Mouse (Mus musculus) urinary bladder, adult 2 months (tissue): ENCODE results near the gene Pigs. TPM values are rescaled to one million over a fixed set of nuclear protein-coding genes. Genes with fewer than 3 reads are reported as not detected.

ENCODE experiments used
- DNase-seq: peaks from one replicate; pipeline ENCODE4 v3.0.0; 2022; ENCODE audit warnings: low spot score
- polyA plus RNA-seq: library from polyadenylated mRNA; depleted of rRNA; stranded (reverse); fragments of >200 nt; gene quantifications from 2 replicates; pipeline ENCODE4 v1.2.3, GENCODE M21; 2012; rRNA removed

The Pigs gene
- polyA plus RNA-seq, 1 experiment, result 44.9 TPM

DNA sequence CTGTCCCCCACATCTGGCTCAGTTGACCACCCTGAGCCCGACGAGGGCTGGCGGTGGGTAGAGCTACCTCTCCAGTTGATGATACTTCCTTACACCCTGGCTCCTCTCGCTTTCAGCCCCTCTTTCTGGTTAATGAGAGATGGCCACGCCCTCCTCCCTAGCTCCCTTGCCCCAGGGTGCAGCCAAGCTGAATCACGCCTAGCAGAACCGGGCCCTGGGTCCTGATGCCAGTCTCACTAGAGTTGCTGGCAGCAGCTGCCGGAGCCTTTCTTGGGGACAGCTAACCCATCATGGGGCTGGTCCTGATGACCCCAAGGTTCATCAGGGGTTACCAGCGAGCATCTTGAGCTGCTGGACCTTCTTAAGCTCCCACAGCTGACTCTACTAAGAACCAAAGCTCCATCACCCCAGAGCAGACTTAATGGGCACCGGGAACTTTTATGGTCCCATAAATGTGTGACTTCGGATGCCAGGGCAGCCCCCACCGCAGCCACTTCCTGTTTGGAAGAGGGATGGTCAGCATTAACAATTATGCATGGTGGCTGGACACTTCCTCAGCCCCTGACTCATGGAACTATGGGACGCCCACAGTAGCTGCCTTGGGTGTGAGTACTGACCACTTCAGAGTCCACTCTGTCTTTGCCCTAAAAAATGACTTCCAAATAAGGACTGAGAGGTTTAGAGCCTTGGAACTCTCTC lies 35.2 kb downstream of the Pigs start:
- no peak for DNase-seq

DNA sequence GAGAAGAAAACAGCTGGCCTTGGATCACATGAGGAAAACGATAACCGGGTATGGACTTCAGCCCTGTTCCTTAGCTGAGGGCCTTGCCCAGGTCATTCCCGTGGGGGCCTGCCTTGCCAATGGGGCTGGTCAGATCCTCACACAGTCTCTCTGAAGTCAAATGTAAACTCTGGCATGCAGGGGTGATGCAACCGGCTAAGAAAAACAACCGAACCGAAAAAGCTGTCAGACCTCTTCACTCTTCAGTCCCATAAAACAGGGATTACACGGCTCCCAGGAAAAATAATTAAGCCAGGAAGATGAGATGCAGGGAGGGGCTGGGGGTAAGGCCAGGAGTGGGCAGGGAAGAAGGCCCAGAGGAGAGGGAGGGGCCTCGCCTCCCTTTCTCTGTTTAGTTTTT lies 35.9 kb downstream of the Pigs start:
- DNase-seq, result no peak

DNA sequence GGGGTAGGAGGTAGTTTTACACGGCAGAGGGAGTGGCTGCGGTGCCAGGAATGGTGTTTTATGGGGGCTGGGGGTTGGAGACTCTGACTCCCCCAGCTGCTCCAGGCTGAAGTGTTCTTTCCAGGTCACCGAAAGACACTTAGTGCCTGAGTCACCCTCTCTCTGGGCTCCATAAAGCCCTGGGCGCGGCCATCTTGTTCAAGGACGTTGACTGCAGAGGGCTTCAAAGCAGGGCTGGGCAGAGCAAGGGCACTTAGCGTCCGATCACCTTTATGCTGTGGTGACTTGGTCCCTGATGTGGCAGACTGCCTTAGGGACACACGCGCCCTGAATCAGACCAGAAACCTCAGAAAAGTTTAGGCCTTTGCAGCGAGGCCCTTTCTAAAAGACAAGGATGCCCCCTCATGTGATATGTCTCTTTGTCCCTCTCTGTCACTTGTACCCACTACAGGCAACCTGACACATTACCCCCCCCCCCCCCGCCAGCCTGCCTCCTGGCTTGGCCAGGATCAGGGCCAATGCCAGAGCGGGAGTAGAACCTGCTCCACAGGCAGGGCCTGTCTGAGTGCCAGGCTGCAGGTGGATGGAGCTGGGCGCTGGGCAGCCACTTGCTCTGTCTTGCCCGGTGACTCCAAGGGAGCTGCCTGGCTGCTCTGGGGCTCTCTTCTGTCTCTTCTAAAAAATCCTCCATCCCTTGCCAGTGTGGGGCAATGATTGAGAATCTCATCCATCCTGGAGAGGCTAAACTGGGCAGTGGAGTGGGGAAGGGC lies 39.4 kb downstream of the Pigs start:
- no peak for DNase-seq

DNA sequence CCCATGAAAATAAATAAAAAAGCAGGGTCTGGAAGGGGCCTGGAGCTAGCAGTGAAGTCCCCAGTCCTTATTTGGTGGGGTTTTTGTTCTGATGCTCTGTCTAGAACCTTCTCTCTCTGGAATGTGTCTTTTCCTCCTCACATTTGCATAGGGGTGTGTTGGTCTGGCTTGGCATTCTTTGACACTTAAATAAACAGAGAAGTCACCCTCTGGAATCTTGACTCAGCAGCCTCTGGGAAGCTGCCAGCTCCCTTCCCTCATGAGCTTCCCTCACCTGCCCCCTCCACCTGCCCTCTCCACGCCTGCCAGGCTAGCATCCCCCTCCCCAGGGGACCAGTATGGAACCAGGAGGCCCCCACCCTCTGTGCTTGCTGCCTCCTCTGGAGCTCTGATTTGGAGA lies 42.2 kb downstream of the Pigs start:
- no peak for DNase-seq

DNA sequence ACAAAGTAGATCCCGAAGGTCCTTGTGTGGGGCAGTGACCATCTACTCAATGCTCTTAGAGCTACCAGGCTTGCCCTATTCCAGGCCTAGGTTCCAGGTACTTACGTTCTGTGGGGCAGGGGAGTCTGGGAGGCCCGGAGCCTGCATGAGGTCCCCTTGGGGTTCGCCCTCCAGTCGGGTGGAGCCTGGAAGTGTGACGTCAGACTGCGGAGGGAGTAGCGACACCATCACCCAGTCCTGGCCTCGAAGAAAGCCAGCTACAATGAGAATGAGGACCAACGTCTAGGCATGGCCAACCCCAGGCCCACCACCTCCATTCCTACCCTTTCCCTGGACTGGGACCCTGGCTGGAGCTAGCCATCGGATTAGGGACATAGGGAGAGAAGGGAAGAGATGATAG lies 43.5 kb downstream of the Pigs start:
- no peak for DNase-seq

DNA sequence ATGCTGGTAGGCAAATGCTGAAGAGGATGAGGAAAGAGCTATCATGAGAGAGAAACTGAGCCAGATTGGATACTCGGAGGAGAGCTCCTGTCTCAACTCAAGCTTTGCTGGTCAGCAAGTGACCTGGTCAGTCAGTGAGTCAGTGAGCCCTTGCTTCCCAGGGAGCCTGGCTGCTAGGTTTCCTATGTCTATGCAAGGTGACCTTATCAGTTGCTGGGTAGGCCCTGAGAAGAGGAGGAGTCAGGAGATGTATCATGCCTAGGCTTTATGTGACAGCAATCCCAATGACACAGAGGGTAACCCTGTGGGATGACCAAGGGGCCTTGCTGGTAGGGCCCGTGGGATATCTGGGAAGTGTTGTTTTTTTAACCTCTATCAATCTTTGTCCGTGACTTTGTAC lies 44.0 kb downstream of the Pigs start:
- no peak for DNase-seq

DNA sequence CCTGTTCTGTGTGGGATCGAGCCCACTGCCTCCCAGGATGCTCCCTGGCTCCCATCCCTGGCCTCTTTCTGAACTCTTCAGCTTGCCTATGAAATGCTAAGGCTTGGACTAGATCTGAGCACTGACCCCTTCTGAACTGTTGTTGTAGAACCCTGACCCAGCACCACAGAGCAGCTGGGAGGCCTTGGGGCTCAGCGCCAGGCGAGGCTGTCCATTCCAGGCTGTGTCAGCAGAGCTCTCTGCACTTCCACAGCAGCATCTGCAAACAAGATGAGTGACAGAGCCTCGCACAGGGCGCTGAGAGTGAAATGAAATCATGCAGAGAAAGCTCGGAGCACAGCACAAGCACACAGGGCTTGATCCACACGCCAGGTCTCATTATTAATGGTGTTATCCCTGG lies 44.4 kb downstream of the Pigs start:
- no peak for DNase-seq

DNA sequence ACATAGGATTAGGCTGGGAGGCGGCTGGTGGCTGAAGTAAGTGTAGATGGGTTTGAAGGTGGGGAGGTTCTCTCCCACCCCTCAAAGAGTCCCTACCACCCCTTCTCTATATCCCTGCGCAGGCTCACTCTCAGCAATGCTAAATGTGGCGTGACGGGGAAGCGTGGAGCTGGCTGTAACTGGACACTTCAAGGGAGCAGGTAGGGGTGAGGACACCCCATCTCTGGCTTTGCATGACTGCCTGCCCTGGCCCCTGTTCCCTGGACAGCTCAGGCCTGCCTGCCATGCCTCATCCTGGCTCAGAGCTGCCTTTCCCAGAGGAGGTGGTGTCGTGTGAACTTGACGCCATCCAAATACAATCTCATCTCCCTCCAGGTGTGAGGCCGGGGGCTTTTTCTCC lies 45.9 kb downstream of the Pigs start:
- DNase-seq, result no peak

DNA sequence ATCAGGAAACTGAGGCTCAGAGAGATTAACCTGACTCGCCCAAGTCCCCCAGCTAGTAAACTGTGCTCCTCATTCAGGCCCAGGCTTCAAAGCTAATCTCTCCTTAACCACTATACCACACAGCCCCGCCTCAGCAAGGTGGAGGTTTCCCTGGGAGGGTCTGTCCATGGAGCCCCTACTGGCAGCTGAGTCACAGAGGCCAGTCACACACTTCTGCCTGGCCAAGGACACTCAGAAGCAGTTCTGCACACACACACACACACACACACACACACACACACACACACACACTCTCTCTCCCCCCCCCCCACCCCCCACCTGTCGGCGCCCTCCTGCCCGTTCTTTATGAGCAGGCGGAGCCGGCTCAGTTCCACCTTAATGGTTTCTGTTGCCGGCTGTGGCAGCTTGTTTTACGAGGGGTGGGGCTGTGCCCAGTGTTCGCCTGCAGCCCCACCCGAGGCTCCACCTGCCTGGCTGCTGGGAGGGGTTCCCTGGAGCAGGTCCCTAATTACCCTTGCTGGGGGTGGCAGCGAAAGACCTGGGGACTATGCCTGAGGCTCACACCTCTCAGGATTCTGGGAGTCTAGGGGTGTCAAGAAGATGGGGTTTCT lies 49.4 kb downstream of the Pigs start:
- no peak for DNase-seq

DNA sequence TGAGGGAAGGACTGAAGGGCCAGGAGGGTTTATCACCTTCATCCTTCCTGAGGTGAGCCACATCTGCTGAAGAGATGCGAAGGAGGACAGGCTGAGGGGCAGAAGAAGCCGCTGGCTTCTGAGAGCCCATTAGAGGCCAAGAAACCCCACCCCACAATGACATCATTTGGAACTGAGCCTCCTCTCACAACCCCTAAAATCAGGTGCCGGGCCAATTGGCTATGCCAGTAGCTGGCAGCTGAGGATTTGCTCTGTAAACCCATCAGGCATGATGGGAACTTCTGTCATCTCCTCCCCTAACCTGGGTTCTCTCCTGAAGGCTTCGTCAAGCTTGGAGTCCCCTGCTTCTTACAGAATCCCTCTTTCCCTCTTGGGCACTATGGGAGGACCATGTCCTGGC lies 52.1 kb downstream of the Pigs start:
- no peak for DNase-seq

DNA sequence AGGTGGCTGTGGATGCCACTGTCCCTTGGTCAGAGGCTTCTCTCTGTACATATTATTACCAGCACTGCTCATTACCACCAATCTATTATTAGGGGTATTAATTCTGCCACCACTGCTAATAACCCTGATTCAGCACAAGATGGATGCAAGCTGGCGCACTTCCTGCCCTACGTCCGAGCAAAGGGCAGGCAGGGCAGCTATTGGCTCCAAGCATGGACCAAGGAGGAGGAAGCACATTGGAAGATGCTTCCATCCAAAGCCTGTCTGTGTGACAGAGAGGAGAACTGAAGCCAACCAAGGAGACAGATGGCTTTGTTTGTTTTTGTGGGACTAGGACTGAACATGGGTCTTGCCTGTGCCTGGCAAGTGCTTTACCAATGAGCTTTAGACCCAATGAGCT lies 52.8 kb downstream of the Pigs start:
- no peak for DNase-seq

DNA sequence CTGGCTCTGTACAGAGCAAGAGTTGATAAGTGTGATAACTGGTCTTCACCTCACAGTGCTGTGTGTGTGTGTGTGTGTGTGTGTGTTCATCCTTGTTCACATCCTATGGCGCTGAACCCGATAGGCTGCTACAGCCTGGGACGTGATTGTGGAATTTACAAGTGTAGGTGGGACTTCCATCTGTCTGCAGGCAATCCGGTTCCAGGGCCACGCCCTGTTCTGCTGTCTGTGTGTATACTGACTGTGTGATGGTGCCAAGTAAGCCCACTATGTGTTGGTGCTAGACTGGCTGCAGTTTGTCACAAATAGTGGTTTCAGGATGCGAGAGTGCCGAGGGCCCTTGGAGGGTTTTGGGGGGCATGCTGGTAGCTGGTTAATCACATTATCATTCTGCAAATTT lies 54.1 kb downstream of the Pigs start:
- no peak for DNase-seq

DNA sequence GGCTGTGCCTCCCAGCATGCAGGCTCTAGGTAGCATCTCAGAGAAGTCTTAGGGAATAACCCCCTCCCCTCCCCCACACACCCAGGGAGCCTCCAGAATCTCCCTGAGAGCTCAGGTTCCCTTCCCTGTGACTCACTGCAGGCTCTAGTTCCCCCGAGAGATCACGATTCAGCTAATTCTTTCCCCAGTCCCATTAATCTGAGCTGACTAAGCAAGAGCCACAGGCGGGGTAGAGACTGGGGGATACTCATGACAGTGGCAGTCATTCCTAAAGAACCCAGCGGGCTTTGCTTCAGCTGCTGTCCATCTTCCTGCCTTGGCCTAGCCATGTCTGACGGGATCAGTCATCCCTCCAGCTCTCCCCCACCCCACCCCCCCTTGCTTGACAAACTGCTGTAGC lies 54.5 kb downstream of the Pigs start:
- no peak for DNase-seq

DNA sequence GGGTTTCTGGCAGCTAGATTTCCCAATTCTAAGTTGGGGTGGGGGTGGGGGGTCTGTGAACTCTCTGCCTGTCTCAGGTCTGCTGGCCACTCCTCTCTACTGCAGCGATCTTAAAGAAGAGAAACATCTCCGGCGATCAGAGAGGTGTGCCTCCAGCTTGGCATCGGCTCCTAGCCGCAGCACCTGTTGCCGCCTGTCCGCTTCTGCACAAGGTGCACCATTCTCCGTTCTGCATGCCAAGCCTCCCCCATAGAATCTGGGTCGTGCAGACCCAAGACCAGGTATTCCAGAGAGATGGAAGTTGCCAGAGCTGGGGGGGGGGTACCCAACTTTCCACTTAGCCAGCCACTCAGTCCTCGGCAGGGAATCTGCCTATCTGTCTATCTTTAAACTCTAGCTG lies 57.6 kb downstream of the Pigs start:
- DNase-seq, result no peak

DNA sequence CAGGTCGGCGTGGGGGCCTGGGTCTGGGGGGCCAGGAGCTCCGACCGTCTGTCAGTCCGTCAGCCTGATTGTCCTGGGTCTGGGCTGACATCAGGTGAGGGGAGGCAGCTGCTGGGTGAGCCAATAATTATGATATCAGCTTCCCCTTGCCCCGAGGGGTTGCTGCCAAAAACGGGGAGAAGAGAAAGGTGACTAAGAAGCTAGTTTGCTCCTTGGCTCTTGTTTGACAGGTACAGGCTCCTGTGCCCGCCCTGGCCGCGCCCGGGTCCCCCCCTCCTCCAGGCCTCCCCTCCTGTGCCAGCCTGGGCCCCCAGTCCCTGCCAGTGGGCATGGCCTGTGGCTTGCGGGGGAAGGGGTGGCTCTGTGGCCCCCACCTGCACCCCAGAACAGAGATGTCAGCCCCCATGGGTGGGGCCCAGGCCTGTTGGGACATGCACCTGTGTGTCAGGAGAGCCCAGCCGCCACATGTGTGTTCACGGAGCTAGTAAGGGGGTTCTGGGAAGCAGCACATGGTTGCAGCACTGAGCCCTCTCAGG lies 58.4 kb downstream of the Pigs start, which contains the start of gene Foxn1:
TSS of gene Foxn1 (minus strand) at position 51 of the 536 bp plus-strand sequence.
- DNase-seq, result peak; percentile 38

Other genes with a start within 250 kb of the Pigs start
- gene Eral1, start 248.0 kb upstream of the Pigs start, polyA plus RNA-seq, result 23.0 and 28.0 TPM in 2 replicates
- 6.1 and 10.1 TPM in 2 replicates for gene Fam222b, start 233.8 kb upstream of the Pigs start, polyA plus RNA-seq
- gene Traf4, start 162.8 kb upstream of the Pigs start, polyA plus RNA-seq, result 20.4 and 26.1 TPM in 2 replicates
- gene Nek8, start 151.7 kb upstream of the Pigs start, polyA plus RNA-seq, result 14.4 and 19.7 TPM in 2 replicates
- 24.1 and 33.5 TPM in 2 replicates for gene Tlcd1, start 151.7 kb upstream of the Pigs start, polyA plus RNA-seq
- 2,424 and 3,048 TPM in 2 replicates for gene Rpl23a, start 144.8 kb upstream of the Pigs start, polyA plus RNA-seq
- 66.7 and 79.2 TPM in 2 replicates for gene Rab34, start 140.0 kb upstream of the Pigs start, polyA plus RNA-seq
- gene Proca1, start 135.0 kb upstream of the Pigs start, polyA plus RNA-seq, result 3.0 and 3.4 TPM in 2 replicates
- 111 and 138 TPM in 2 replicates for gene Sdf2, start 82.7 kb upstream of the Pigs start, polyA plus RNA-seq
- gene Supt6, start 82.4 kb upstream of the Pigs start, polyA plus RNA-seq, result 14.5 and 28.6 TPM in 2 replicates
- gene 2610507B11Rik, start 66.7 kb upstream of the Pigs start, polyA plus RNA-seq, result 94.2 and 96.9 TPM in 2 replicates
- 0.28 and 0.55 TPM in 2 replicates for gene BC030499, start 37.6 kb upstream of the Pigs start, polyA plus RNA-seq
- gene Spag5, start 26.9 kb upstream of the Pigs start, polyA plus RNA-seq, result 1.4 and 1.7 TPM in 2 replicates
- 3.3 and 4.1 TPM in 2 replicates for gene Aldoc, start 5.4 kb upstream of the Pigs start, polyA plus RNA-seq
- gene Unc119, start 15.1 kb downstream of the Pigs start, polyA plus RNA-seq, result 91.5 and 94.3 TPM in 2 replicates
- gene Foxn1, start 58.1 kb downstream of the Pigs start, polyA plus RNA-seq, result 0.08 and 0.15 TPM in 2 replicates
- gene Slc13a2, start 93.8 kb downstream of the Pigs start, polyA plus RNA-seq, result 0.04 and 0.07 TPM in 2 replicates
- gene Slc46a1, start 137.3 kb downstream of the Pigs start, polyA plus RNA-seq, result 24.3 and 26.3 TPM in 2 replicates
- gene Sarm1, start 169.3 kb downstream of the Pigs start, polyA plus RNA-seq, result 0.54 and 0.81 TPM in 2 replicates
- 3.6 and 4.4 TPM in 2 replicates for gene Vtn, start 170.7 kb downstream of the Pigs start, polyA plus RNA-seq
- gene Sebox, start 175.0 kb downstream of the Pigs start, polyA plus RNA-seq, result not detected in 2 replicates
- 28.8 and 41.2 TPM in 2 replicates for gene Tmem199, start 183.8 kb downstream of the Pigs start, polyA plus RNA-seq
- 52.5 and 54.7 TPM in 2 replicates for gene Poldip2, start 183.8 kb downstream of the Pigs start, polyA plus RNA-seq
- gene Tnfaip1, start 207.9 kb downstream of the Pigs start, polyA plus RNA-seq, result 37.1 and 39.9 TPM in 2 replicates
- gene Ift20, start 207.9 kb downstream of the Pigs start, polyA plus RNA-seq, result 87.2 and 93.1 TPM in 2 replicates
- 8.7 and 10.7 TPM in 2 replicates for gene Tmem97, start 222.4 kb downstream of the Pigs start, polyA plus RNA-seq